Mouse (Mus musculus) stomach, embryonic 14.5 days (tissue): ENCODE measurements around the gene Olfr514. TPM values are rescaled to one million over a fixed set of nuclear protein-coding genes. Genes with fewer than 3 reads are reported as not detected.
"Not testable (repeated sequence)": the region's sequence is repeated elsewhere in the genome, so short reads cannot be mapped to it uniquely, and the experiment has no call there.

Experiments
- ATAC-seq: fragments of 200-750 bp; cut with Nextera tagmentation; 2 replicates; pipeline ENCODE4 v1.8.0; 2017; ENCODE audit warnings: low read depth, moderate TSS enrichment; ENCODE audit not compliant: insufficient number of reproducible peaks, insufficient read depth, low FRiP score
- H3K27ac ChIP-seq: fragments of 300-500 bp; sonication (generic); 2 replicates; pipeline ENCODE4 v1.5.1; 2014; ENCODE audit warnings: mild to moderate bottlenecking, low read length, moderate library complexity, mixed read lengths
- H3K27me3 ChIP-seq: fragments of 300-500 bp; sonication (generic); 2 replicates; pipeline ENCODE4 v1.6.1; 2014; ENCODE audit warnings: low read length, control low read depth, mixed read lengths; ENCODE audit not compliant: control insufficient read depth, insufficient read depth
- H3K36me3 ChIP-seq: fragments of 300-500 bp; sonication (generic); 2 replicates; pipeline ENCODE4 v1.6.1; 2014; ENCODE audit warnings: mild to moderate bottlenecking, control low read depth, low read length, moderate library complexity, mixed read lengths; ENCODE audit not compliant: control insufficient read depth, insufficient read depth
- H3K4me1 ChIP-seq: fragments of 300-500 bp; sonication (generic); 2 replicates; pipeline ENCODE4 v1.6.1; 2014; ENCODE audit warnings: low read length, control low read depth, mixed read lengths; ENCODE audit not compliant: control insufficient read depth, insufficient read depth
- H3K4me2 ChIP-seq: fragments of 300-500 bp; sonication (generic); replicated peaks from 2 replicates; pipeline ENCODE4 v1.6.1; 2014; ENCODE audit warnings: low read depth, low read length, control low read depth
- H3K4me3 ChIP-seq: fragments of 300-500 bp; sonication (generic); 2 replicates; pipeline ENCODE4 v1.5.1; 2014; ENCODE audit warnings: low read depth, low read length, control low read depth
- H3K9ac ChIP-seq: fragments of 300-500 bp; sonication (generic); replicated peaks from 2 replicates; pipeline ENCODE4 v1.6.1; 2014; ENCODE audit warnings: low read depth, mild to moderate bottlenecking, control low read depth, low read length, moderate library complexity, mixed read lengths
- H3K9me3 ChIP-seq: fragments of 300-500 bp; sonication (generic); 2 replicates; pipeline ENCODE4 v1.6.1; 2016; ENCODE audit warnings: low read depth, low read length, control low read depth; ENCODE audit not compliant: control insufficient read depth
- WGBS: fragments of 180-500 bp; shearing (Covaris S2); extraction: QIAGEN DNeasy Blood & Tissue Kit; methylation state at CpG from one replicate; pipeline ENCODE4 v1.1.7; 2014; 5-methylcytosine and 5-hydroxymethylcytosine counted together
- polyA plus RNA-seq: library from polyadenylated mRNA; unstranded; fragments of >200 nt; fragmentation: Nextera tagmentation; extraction: Ambion mirVana; gene quantifications from 2 replicates; pipeline ENCODE4 v1.2.1, GENCODE M21; 2014

The Olfr514 gene
- not detected in 2 replicates for polyA plus RNA-seq

GRCm38 (mm10) chr7:108825897-108826296 is at the start of gene Olfr514:
TSS of gene Olfr514 (minus strand) at chr7:108825997.
- no peak within 1 kb of the TSS for H3K9ac ChIP-seq
- no peaks in the 10 kb centered on the region for H3K4me1 ChIP-seq
- H3K4me3 ChIP-seq, result no peak within 1 kb of the TSS
- H3K27me3 ChIP-seq, result no peaks in the 10 kb centered on the region
- H3K27ac ChIP-seq, result no peak within 1 kb of the TSS
- H3K36me3 ChIP-seq, result no peaks in the 10 kb centered on the region
- ATAC-seq, result no peak
- no peaks in the 10 kb centered on the region for H3K9me3 ChIP-seq
- no peak within 1 kb of the TSS for H3K4me2 ChIP-seq

DNA sequence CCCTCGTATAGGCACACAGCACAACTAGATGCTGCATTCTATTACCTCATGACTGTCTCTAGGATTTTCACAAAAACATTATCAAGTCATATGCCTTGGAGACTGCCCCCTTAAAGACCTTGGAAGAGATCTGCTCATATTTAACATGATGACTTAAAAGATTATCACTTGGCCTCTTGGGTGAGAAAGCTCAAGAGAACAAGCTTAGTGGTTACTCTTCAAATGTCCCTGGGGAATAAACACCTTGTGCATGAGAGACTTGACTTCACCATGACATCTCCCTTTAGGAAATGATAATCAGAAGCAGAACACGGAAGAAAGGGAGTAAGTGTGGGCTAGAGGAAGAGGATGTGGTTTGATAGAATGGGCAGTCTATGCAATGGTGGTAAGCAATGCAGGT is 46.5 kb upstream of the Olfr514 start, which contains the start of gene Olfr517:
TSS of gene Olfr517 (minus strand) at position 101 of the 400 bp plus-strand sequence.
- Histone ChIP-seq H3K9me3 (no peaks in the 10 kb centered on the region), H3K27ac (no peak within 1 kb of the TSS), H3K9ac (no peak within 1 kb of the TSS), H3K4me1 (no peaks in the 10 kb centered on the region), H3K36me3 (no peaks in the 10 kb centered on the region), H3K27me3 (no peaks in the 10 kb centered on the region), H3K4me3 (no peak within 1 kb of the TSS), H3K4me2 (no peak within 1 kb of the TSS)
- ATAC-seq, result no peak
- WGBS, result 63% methylated on average over 2 of the region's 2 CpGs

- no peaks in the 10 kb centered on the region for H3K9me3 ChIP-seq
- H3K9ac ChIP-seq, result no peak within 1 kb of the TSS
- 89% methylated on average over 2 of the region's 2 CpGs for whole genome bisulfite sequencing
- H3K27me3 ChIP-seq, result no peaks in the 10 kb centered on the region
- H3K4me1 ChIP-seq, result no peaks in the 10 kb centered on the region
- H3K36me3 ChIP-seq, result no peaks in the 10 kb centered on the region
- no peak for ATAC-seq
- no peak within 1 kb of the TSS for H3K27ac ChIP-seq
- no peak within 1 kb of the TSS for H3K4me3 ChIP-seq
- H3K4me2 ChIP-seq, result no peak within 1 kb of the TSS
Observed at GRCm38 (mm10) chr7:108850429-108850828, 24.6 kb upstream of the Olfr514 start, which contains the start of gene Olfr516. TSS of gene Olfr516 (minus strand) at chr7:108850529.

DNA sequence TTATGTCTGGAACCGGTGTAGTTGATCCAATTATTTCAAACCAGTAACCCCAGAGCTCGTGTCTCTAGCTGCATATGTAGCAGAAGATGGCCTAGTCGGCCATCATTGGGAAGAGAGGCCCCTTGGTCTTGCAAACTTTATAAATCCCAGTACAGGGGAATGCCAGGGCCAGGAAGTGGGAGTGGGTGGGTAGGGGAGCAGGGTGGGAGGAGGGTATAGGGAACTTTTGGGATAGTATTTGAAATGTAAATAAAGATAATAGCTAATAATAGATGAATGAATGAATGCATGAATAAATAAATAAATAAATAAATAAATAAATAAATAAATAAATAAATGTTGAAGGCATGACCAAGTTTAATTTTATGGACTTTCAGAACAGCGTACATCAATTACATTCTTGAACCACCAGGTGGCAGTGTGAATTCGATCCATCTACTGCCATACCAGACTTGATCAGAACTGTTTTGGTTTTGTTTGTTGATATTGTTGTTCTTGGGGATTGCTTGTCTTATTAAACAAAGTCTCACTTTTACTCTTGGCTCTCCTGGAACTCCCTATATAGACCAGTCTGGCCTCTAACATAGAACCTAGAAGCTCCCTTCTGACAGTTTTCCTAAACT is 11.1 kb downstream of the Olfr514 start:
- H3K4me3 ChIP-seq, H3K27me3 ChIP-seq, H3K27ac ChIP-seq, H3K36me3 ChIP-seq, H3K9ac ChIP-seq, H3K4me1 ChIP-seq, H3K9me3 ChIP-seq, ATAC-seq, H3K4me2 ChIP-seq: not testable (repeated sequence)
- 53% methylated on average over 5 of the region's 5 CpGs for WGBS

DNA sequence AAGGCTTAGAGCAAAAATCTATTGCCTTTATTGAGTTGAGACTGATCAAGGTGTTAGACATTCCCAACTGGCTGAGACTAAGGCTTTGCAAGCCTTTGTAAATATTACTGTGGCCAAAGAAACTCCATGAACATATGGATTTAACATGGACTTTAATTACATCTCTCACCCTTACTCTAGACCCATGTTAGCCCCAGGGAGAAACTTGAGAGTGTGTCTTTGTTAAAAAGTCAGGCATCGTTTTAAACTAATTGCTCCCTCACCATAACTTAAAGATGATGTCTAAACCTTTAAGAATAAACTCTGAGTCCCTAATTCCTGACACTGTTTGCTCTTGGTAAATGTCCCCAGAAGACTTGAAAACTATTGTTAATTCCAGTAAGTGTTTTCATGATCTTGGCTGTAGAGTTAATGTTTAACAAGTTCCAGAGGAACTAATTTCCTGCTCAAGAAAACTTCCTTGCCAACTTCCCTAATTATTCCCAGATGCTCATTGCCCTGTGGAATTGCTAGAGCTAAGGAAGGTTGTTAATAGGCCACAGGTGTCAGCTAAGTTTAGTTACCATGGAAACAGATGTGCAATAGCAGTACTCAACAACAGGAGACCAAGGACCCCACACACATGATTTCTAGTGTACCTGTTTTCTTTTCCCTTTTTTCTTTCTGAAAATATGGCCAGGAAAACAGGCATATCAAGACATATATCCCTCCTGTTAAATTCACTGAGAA is 28.4 kb downstream of the Olfr514 start:
- Histone ChIP-seq H3K9me3 (no peaks in the 10 kb centered on the region), H3K27ac (no peak overlapping the region), H3K4me1 (no peaks in the 10 kb centered on the region), H3K36me3 (no peaks in the 10 kb centered on the region), H3K27me3 (no peaks in the 10 kb centered on the region), H3K4me2 (no peak overlapping the region), H3K9ac (no peak overlapping the region), H3K4me3 (no peak overlapping the region)
- ATAC-seq, result no peak
- WGBS, result 43% methylated on average over 1 of the region's 1 CpGs

Other genes with a start within 250 kb of the Olfr514 start
- 0.07 TPM in 1 of 2 replicates, not detected in the other for gene Olfr506, start 215.2 kb downstream of the Olfr514 start, polyA plus RNA-seq
- not detected in 2 replicates for gene Olfr507, start 204.2 kb downstream of the Olfr514 start, polyA plus RNA-seq
- gene Olfr508, start 196.0 kb downstream of the Olfr514 start, polyA plus RNA-seq, result not detected in 2 replicates
- gene Olfr509, start 174.1 kb downstream of the Olfr514 start, polyA plus RNA-seq, result not detected in 2 replicates
- gene Olfr510, start 159.6 kb downstream of the Olfr514 start, polyA plus RNA-seq, result not detected in 2 replicates
- gene Olfr512, start 112.7 kb downstream of the Olfr514 start, polyA plus RNA-seq, result not detected in 2 replicates
- not detected in 2 replicates for gene Olfr513, start 75.0 kb downstream of the Olfr514 start, polyA plus RNA-seq
- not detected in 2 replicates for gene Olfr516, start 24.5 kb upstream of the Olfr514 start, polyA plus RNA-seq
- not detected in 2 replicates for gene Olfr517, start 46.4 kb upstream of the Olfr514 start, polyA plus RNA-seq
- gene Olfr518, start 59.0 kb upstream of the Olfr514 start, polyA plus RNA-seq, result not detected in 2 replicates
- gene Olfr519, start 68.4 kb upstream of the Olfr514 start, polyA plus RNA-seq, result not detected in 2 replicates
- not detected in 2 replicates for gene Nlrp10, start 104.2 kb upstream of the Olfr514 start, polyA plus RNA-seq
- gene Eif3f, start 108.4 kb upstream of the Olfr514 start, polyA plus RNA-seq, result 110 and 113 TPM in 2 replicates
- gene Tub, start 124.3 kb upstream of the Olfr514 start, polyA plus RNA-seq, result 4.7 and 4.9 TPM in 2 replicates